Mouse (Mus musculus) yolk sac, embryonic 10.5 days (tissue): Measurements from ENCODE around the gene Socs3.

Experiments used
- DNase-seq: peaks from one replicate; pipeline ENCODE4 v3.0.0-alpha.2; 2017; ENCODE audit warnings: low spot score

Gene Socs3

GRCm38 (mm10) chr11:117995255-117995654 is 25.4 kb upstream of the Socs3 start:
- no peak for DNase-seq

GRCm38 (mm10) chr11:117994250-117995057 is 24.6 kb upstream of the Socs3 start:
- no peak for DNase-seq

GRCm38 (mm10) chr11:117993190-117994175 is 23.6 kb upstream of the Socs3 start:
- DNase-seq: peak; percentile 65

- no peak for DNase-seq
Measured at GRCm38 (mm10) chr11:117991502-117992470, 21.9 kb upstream of the Socs3 start.

GRCm38 (mm10) chr11:117989926-117990325 is 20.1 kb upstream of the Socs3 start:
- DNase-seq: no peak

- no peak for DNase-seq
Measured at GRCm38 (mm10) chr11:117989241-117989640, 19.4 kb upstream of the Socs3 start.

- no peak for DNase-seq
Measured at GRCm38 (mm10) chr11:117987968-117988367, 18.1 kb upstream of the Socs3 start.

GRCm38 (mm10) chr11:117987032-117987451 is 17.2 kb upstream of the Socs3 start:
- DNase-seq: peak; percentile 51

GRCm38 (mm10) chr11:117986126-117987031 is 16.5 kb upstream of the Socs3 start, which contains the start of gene Pgs1:
Pgs1 (plus strand) TSS chr11:117986292.
- peak; percentile 84 for DNase-seq

GRCm38 (mm10) chr11:117983770-117984169 is 13.9 kb upstream of the Socs3 start:
- no peak for DNase-seq

GRCm38 (mm10) chr11:117982426-117982825 is 12.6 kb upstream of the Socs3 start:
- no peak for DNase-seq

GRCm38 (mm10) chr11:117979388-117979787 is 9.5 kb upstream of the Socs3 start:
- DNase-seq: no peak

- DNase-seq: no peak
Measured at GRCm38 (mm10) chr11:117977694-117978360, 8.0 kb upstream of the Socs3 start.

- DNase-seq: no peak
Measured at GRCm38 (mm10) chr11:117976081-117976582, 6.3 kb upstream of the Socs3 start.

- peak; percentile 49 for DNase-seq
Measured at GRCm38 (mm10) chr11:117975211-117975967, 5.5 kb upstream of the Socs3 start.

- no peak for DNase-seq
Measured at GRCm38 (mm10) chr11:117974327-117975125, 4.7 kb upstream of the Socs3 start.

- DNase-seq: no peak
Measured at GRCm38 (mm10) chr11:117973569-117973968, 3.7 kb upstream of the Socs3 start.
